Mouse (Mus musculus) left cerebral cortex, adult 2 months (tissue): ENCODE results near the gene Donson. TPM values are rescaled to one million over a fixed set of nuclear protein-coding genes. Genes with fewer than 3 reads are reported as not detected.
A peak's percentile ranks its signal among the peaks of the same experiment; 100 is the strongest.

Experiments used
- DNase-seq, 2 experiments: peaks; one replicate each; pipeline ENCODE4 v3.0.0; 2021 to 2022; ENCODE audit warnings: low spot score in 2 of 2, mixed read lengths in 1 of 2; ENCODE audit errors: extremely low spot score in 1 of 2
- H3K27ac ChIP-seq: fragments of 200-600 bp; 2 replicates; pipeline ENCODE4 v1.8.1; 2022
- H3K4me3 ChIP-seq: fragments of 200-600 bp; 2 replicates; pipeline ENCODE4 v1.8.1; 2022
- CTCF ChIP-seq: fragments of 200-600 bp; IDR thresholded peaks from 2 replicates; pipeline ENCODE4 v1.8.1; 2022; ENCODE audit warnings: antibody characterized with exemption, mild to moderate bottlenecking, moderate library complexity
- intact Hi-C: fragments of 180-260 bp; cut with DNase I; formaldehyde crosslinking; loops from one replicate; pipeline ENCODE4 v1.15.1; 2025
- total RNA-seq, 2 experiments: library from RNA; stranded (reverse); gene quantifications; 2 replicates each; pipeline ENCODE4 v1.2.3; 2021

Donson gene
- total RNA-seq, 2 experiments from 2014 or later = 23.8 to 28.9 TPM

DNA sequence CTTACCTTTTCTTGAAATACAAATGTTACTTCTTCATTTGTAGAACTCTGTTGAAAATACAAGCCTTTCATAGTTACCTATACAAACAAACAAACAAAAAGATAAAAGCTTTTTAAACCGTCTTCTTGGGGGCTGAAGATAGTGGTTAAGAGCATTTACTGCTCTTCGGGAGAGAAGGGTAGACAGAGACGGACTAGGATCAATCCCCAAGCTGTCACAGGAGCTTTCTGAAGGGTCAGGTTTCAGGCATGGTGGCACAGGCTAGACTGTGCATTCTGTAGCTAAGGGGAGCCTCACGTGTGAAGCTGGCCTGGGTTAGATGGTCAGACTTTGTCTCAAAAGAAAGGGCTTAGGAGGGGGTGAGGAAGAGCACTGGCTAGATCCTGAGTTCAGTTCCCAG is 28.8 kb upstream of the Donson start:
- no peak for TF ChIP-seq CTCF
- intact Hi-C loops = no loop called here
- no peak overlapping the region for H3K27ac ChIP-seq

GRCm38 (mm10) chr16:91716927-91717349 is 28.4 kb upstream of the Donson start:
- intact Hi-C loops = no loop called here

More for the DNA sequence above, 28.8 kb upstream of the Donson start:
- no peak for DNase-seq
- H3K4me3 ChIP-seq = no peak overlapping the region

DNA sequence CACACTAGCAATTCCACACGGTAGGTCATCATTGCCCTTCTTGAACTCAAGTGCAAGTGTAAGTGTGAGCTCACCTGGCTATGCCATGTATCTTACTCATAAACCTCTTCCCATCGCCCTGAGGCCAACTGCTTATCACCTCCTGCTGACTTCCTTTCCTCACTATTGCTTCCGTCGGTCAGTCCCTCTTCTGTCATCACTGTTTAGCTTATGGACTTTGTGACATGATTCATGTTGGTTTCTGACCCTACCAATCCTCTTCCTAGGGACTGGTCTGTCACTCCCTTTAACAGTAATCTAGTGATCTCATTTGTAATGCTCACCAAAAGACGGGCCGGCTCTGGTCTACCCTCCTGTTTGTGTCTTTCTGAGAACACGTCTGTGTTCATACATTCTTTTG is 21.7 kb upstream of the Donson start:
- DNase-seq = no peak
- TF ChIP-seq CTCF = no peak
- Histone ChIP-seq H3K4me3 (no peak overlapping the region), H3K27ac (no peak overlapping the region)
- intact Hi-C loops = no loop called here

More at GRCm38 (mm10) chr16:91716927-91717349, 28.4 kb upstream of the Donson start:
- no peak for DNase-seq
- no peak overlapping the region for H3K4me3 ChIP-seq
- no peak overlapping the region for H3K27ac ChIP-seq
- TF ChIP-seq CTCF = no peak

GRCm38 (mm10) chr16:91704603-91705340 is 16.2 kb upstream of the Donson start:
- intact Hi-C loops = no loop called here
- TF ChIP-seq CTCF = peak; percentile 35
- H3K27ac ChIP-seq = no peak overlapping the region
- H3K4me3 ChIP-seq = no peak overlapping the region
- peak in 1 of 2 experiments; percentile 47 for DNase-seq

GRCm38 (mm10) chr16:91702771-91703188 is 14.2 kb upstream of the Donson start:
- H3K4me3 ChIP-seq = no peak overlapping the region
- no peak overlapping the region for H3K27ac ChIP-seq
- no peak for DNase-seq
- TF ChIP-seq CTCF = no peak
- intact Hi-C loops = no loop called here

- intact Hi-C loops = no loop called here
- H3K27ac ChIP-seq = no peak overlapping the region
- DNase-seq = no peak
- no peak for TF ChIP-seq CTCF
- H3K4me3 ChIP-seq = no peak overlapping the region
These were observed 13.3 kb upstream of the Donson start for GRCm38 (mm10) chr16:91701908-91702307.

GRCm38 (mm10) chr16:91698995-91699394 is 10.4 kb upstream of the Donson start:
- intact Hi-C loops = loop anchor here (5.0 kb wide), 1 partner anchor 218 kb away; no protein-coding TSS in a partner anchor
- TF ChIP-seq CTCF = no peak
- no peak for DNase-seq
- no peak overlapping the region for H3K4me3 ChIP-seq
- no peak overlapping the region for H3K27ac ChIP-seq

DNA sequence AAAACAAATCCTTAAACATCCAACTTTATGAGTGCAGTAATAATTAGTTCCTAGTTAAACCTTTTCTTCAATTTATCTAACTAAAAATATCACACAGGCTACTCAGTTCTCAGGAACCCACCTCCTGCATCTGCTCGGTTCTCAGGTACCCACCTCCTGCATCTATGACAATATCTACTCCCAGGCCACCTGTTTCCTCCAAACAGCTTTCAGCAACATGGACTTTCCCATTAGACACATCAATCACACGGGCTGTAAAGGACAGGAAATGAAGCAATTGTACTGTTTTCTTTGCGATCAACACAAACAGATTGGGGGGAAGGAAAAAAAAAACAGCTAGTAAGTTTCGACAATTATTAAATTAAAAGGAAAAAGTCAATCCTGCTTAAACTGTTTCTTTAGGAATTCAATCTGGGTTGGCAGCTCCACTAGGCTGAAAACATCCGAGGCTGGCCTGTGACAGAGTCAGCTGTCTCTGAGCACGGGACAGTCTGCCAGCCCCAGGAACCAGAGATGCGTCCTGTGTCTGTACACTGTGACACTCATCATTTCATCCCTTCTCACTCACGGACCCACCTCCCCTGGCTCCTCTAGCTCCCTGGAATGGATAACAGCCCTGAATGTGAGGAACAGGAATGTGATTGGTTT is 6.7 kb upstream of the Donson start:
- DNase-seq = no peak
- TF ChIP-seq CTCF = no peak
- H3K4me3 ChIP-seq = no peak overlapping the region
- H3K27ac ChIP-seq = no peak overlapping the region
- intact Hi-C loops = loop anchor here (5.0 kb wide), 1 partner anchor 222 kb away; no protein-coding TSS in a partner anchor

DNA sequence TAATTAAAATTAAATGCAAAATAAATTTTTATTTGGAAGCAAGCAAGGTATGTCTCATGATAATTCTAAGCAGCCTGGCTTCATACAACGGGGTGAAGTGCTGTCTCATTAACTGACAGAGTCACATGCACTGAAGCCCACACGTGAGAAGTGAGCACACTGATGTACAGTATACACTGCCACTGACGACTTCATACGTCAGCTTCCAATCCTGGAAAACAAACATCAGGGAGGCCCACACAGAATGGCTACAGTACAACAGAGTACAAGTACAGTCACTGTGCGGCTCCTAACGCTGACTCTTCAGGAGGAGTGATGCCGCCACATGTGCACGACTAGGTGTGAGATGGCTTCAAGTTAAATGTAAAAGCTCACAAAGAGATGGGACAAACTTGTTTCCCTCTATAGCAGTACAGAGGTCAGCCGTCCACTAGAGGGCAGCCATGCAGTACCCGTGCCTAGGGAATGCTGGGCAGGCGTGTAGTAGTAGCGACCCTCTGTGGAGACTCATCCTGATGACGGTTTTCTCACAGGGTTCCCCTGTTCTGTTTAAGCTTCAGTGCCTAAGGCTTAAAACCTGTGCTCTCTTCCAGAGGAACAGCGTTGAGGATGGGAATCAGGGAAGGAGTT is 6.0 kb upstream of the Donson start:
- no peak overlapping the region for H3K4me3 ChIP-seq
- H3K27ac ChIP-seq = no peak overlapping the region
- DNase-seq = peak; percentile 58 to 67
- intact Hi-C loops = loop anchor here (5.0 kb wide), 1 partner anchor 223 kb away; no protein-coding TSS in a partner anchor
- peak; percentile 81 for TF ChIP-seq CTCF

GRCm38 (mm10) chr16:91689791-91690190 is 1.2 kb upstream of the Donson start:
- intact Hi-C loops = loop anchor here (5.0 kb wide), 1 partner anchor 37 kb away; no protein-coding TSS in a partner anchor
- no peak overlapping the region; the same call in 1 of the 2 replicates for H3K4me3 ChIP-seq
- 0 out of 2 replicates have a peak overlapping the region, but pooled peaks have one; percentile 3 for H3K27ac ChIP-seq
- no peak for TF ChIP-seq CTCF
- DNase-seq = no peak

DNA sequence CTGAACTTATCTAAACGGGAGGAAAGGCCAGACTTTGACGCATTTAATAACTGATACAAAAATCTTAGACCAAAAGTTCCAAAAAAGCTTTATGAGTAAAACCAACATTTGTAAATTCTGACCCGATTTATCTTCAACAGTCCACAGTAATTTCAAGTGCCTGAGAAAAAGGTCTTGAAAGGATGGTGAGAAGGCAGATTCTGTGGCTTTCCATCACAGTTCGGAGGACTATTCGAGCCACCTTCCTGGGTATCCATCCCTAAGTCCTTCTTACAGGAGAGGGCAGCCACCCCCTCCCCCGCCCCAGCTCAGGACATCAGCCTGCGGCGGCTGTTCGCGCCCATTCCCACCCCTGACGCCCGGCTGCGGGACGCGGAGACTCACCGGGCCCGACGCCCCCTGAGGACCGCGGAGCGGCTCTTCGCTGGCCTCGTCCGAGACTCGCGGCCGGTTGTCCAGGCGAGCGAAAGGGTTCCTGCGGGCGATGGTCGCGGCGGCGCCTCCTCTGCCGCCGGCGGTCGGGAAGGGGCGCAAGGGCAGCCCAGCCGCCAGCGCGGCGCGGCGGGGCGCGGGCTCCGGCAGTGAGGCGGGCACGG is 449 bp downstream of the Donson start:
- no peak for DNase-seq
- Histone ChIP-seq H3K4me3 (peak overlapping the region; percentile 72), H3K27ac (peak overlapping the region; percentile 78)
- no peak for TF ChIP-seq CTCF
- intact Hi-C loops = loop anchor here (5.0 kb wide), 1 partner anchor 36 kb away; no protein-coding TSS in a partner anchor
